Mouse (Mus musculus) macrophage (primary cell): ENCODE measurements around the gene Tubb1. TPM values are rescaled to one million over a fixed set of nuclear protein-coding genes. Genes with fewer than 3 reads are reported as not detected.
A peak's percentile ranks its signal among the peaks of the same experiment; 100 is the strongest.

ENCODE experiments used
- H3K27ac ChIP-seq: fragments of 350-480 bp; formaldehyde crosslinking; 2 replicates; pipeline ENCODE4 v1.9.0; 2021
- H3K36me3 ChIP-seq: fragments of 350-480 bp; formaldehyde crosslinking; 2 replicates; pipeline ENCODE4 v1.9.0; 2021; ENCODE audit errors: inconsistent target
- H3K4me3 ChIP-seq: fragments of 350-480 bp; formaldehyde crosslinking; 2 replicates; pipeline ENCODE4 v1.9.0; 2021; ENCODE audit errors: inconsistent target
- H3K79me2 ChIP-seq: fragments of 350-480 bp; formaldehyde crosslinking; 2 replicates; pipeline ENCODE4 v1.9.0; 2021; ENCODE audit errors: inconsistent target
- WGBS: methylation state at CpG from one replicate; pipeline ENCODE4 v1.1.7; 2026; ENCODE audit warnings: inconsistent platforms; ENCODE audit not compliant: missing documents; 5-methylcytosine and 5-hydroxymethylcytosine counted together
- polyA plus RNA-seq: library from polyadenylated mRNA; stranded (reverse); fragments of 250-400 nt; gene quantifications from 3 replicates; pipeline ENCODE4 v1.2.4, GENCODE M21; 2018; ENCODE audit warnings: inconsistent platforms

The Tubb1 gene
- polyA plus RNA-seq, 1 experiment from 2014 or later, result 0.50 TPM

DNA sequence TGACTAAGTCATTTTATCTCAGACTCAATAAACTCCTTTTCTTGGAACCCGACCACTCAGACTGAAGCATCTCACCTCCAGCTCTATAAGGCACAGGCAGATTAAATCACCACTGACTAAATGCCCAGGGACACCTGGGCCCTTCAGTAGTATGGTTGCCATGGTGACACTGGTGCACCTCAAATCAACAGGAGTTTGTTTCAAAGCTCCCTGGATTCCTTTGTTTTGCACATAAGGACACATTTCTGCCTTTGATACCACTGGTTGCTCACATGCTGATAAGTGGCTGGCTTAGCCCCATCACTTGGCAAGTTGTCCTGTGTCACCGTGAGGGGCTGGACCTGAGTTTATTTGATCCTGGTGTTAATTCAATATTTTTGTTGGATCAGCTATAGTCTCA lies 8.9 kb downstream of the Tubb1 start:
- Histone ChIP-seq H3K36me3 (peaks cover 18% of the 10 kb centered on the region), H3K27ac (no peak overlapping the region), H3K79me2 (peaks cover 16% of the 10 kb centered on the region), H3K4me3 (no peak overlapping the region)
- 94% methylated on average over 2 of the region's 2 CpGs for WGBS

DNA sequence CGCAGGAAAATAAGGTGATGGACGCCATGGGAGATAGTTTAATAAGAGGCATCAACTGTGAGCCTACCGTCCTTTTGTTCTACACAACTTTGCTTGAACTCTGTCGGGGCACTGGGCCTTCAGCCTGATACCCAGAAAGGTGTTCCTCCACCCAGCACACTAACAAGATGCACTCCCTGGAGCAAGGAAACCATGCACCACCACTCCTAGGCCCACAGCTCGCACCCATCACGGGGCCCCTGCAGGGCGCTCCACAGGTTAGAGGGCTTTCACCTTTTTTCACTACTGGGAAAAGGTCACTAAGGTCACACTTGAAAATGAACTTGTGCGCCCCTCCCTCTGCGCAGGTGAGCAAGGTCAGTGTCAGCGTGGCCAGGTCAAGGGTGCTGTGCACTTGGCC lies 12.9 kb downstream of the Tubb1 start:
- 37% methylated on average over 10 of the region's 10 CpGs for WGBS
- peaks cover 38% of the 10 kb centered on the region for H3K36me3 ChIP-seq

DNA sequence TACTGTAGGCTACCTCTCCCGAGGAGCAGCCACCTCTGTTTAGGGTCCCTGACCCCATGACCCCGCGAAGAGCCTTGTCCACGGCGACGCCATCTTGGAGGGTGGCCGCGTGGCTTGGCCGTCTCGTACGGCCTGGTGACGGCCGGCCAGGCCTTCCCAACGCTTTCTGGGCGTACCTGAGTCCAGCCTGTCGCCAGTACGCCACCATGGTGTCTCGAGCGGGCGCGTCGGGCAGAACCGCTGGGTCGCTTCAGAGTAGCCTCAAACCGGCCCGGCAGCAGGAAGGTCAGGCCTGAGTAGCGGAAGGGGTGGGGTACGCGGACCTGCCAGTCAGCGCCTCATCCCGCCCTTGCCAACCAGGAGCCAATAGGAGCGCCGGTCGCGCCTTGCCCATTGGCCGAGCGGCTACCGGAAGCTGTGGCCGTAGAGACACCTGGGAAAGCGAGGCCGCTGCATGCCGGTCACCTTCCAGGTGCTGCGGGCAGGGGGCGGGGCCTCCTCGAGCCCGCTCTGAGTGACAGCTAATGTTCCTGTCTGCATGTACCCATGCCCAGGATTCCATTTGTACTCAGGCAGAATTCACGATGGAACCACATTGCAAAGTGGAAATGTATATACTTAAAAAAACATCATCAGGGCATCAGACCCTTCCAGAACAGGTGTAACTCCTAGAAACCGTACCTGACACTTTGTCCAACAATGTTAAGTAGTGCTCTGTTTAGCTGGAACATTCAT lies 13.5 kb downstream of the Tubb1 start, which contains the start of gene Atp5e:
Atp5e (minus strand) TSS at position 317 of the 735 bp plus-strand sequence.
- peaks cover 38% of the 10 kb centered on the region for H3K36me3 ChIP-seq

More for the DNA sequence above, 12.9 kb downstream of the Tubb1 start:
- H3K27ac ChIP-seq, result peak overlapping the region; percentile 51
- H3K79me2 ChIP-seq, result peaks cover 36% of the 10 kb centered on the region
- H3K4me3 ChIP-seq, result peak overlapping the region; percentile 61

DNA sequence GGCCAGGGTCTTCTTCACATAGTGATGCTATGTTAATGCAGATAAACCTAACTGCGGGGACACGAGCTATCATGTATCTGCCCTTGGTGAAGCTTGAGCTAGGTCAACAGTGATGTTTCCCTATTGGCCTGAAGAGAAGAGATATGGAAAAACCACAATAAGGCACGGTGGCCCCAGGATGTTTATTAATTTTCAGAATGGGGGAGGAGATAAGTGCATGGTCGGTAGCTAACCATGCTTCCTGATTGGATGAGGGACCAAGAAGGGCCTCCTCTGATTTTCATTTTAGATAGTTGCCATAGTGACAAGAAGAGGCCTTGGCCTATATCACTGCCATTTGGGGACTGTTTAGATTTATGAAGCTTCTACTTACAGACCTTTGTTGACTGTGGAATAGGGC lies 19.8 kb downstream of the Tubb1 start:
- H3K27ac ChIP-seq, result no peak overlapping the region
- H3K4me3 ChIP-seq, result no peak overlapping the region
- peaks cover 64% of the 10 kb centered on the region for H3K79me2 ChIP-seq
- peaks cover 20% of the 10 kb centered on the region for H3K36me3 ChIP-seq
- WGBS, result 82% methylated on average over 4 of the region's 4 CpGs

More for the DNA sequence above, 13.5 kb downstream of the Tubb1 start, which contains the start of gene Atp5e:
- WGBS, result 2% methylated on average over 47 of the region's 48 CpGs
- Histone ChIP-seq H3K4me3 (peak within 1 kb of the TSS; percentile 61), H3K79me2 (peaks cover 42% of the 10 kb centered on the region), H3K27ac (peak within 1 kb of the TSS; percentile 51)

DNA sequence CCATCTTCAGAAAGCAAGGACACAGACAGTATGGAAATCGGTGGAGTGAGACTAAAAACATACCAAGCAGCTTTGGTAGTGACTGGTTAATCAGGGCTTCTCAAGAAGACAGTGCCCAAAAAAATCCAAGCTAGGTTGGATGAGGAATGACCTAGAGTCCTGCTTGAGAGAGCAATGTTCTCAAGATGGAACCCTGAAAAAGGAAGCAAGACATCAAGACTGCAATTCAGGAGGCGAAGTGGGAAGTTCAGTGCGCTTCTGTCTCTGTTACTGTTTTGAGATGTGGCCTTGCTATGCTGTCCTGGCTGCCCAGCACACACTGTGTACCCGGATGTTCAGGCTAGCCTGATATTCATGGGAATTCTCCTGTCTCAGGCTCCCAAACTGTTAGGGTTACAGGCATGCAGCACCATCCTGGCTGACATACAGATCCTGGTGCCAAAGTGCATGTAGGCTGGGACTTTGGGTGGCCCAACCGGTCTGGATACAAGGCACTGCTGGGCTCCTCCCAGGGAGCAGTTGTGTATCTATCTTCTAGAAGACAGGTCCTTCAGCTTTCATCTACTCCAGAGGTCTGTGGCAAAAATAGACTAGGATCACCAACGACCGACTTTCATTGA lies 20.4 kb downstream of the Tubb1 start:
- H3K79me2 ChIP-seq, result peaks cover 64% of the 10 kb centered on the region
- WGBS, result 97% methylated on average over 5 of the region's 7 CpGs
- H3K4me3 ChIP-seq, result no peak overlapping the region
- H3K27ac ChIP-seq, result no peak overlapping the region
- peaks cover 16% of the 10 kb centered on the region for H3K36me3 ChIP-seq

DNA sequence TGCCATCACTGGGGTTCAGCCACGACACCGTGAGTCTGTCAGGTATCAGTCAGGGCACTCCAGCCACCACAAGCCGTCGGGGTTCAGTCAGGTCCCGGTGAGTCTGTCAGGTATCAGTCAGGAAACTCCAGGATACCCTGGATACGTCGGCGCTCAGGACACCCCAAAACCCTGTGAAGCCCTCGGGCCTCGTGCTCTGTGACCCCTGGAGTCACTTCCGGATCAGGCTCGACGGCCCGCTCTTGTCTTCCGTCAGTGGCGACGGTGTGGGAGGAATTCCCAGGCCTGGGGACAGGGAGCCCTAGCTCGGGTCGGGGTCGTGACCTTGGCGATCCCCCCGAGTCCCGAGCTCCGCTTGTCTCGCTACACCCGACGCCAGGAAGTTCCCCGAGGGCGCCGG lies 21.9 kb downstream of the Tubb1 start:
- 8% methylated on average over 30 of the region's 30 CpGs for WGBS
- H3K79me2 ChIP-seq, result peaks cover 53% of the 10 kb centered on the region
- peak overlapping the region; percentile 65 for H3K27ac ChIP-seq

DNA sequence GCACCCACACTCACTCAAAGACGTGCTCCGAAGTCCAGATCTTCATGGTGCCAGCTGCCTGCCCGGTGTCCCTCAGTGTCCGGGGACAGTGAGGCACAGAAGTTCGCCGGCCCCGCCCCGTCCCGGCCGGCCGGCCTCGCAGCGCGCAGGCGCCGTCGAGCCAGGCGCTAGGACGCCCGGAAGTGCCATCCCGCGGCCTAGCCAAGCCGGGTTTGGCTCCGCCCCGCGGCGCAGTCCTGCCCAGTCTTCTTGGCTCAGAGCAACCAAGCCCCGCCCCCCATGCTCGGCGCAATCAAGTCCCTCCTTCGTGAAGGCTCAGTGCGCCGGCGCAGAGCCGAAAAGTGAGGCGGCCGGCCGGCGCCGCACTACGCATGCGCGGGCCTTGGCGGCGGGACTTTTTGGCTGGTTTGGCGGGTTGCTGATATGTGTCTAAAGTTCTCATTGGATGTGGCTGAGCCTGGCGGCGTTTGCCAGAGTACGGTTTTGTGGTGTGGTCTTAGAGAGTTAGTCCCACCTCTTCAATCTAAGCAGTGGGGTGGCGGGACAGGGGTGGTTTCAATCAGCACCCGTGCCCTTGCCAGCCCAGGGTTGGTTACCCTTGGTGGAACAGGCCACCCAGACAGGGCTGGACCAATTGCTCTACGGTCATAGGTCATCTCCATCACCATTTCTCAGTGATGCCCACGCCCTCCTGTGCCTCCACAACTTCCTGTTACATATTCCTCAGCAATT lies 22.5 kb downstream of the Tubb1 start, which contains the start of gene Prelid3b:
Prelid3b (minus strand) TSS at position 264 of the 732 bp plus-strand sequence.
- 0% methylated on average over 51 of the region's 53 CpGs for WGBS
- peak within 1 kb of the TSS; percentile 63 for H3K4me3 ChIP-seq
- peak within 1 kb of the TSS; percentile 65 for H3K27ac ChIP-seq
- peaks cover 47% of the 10 kb centered on the region for H3K79me2 ChIP-seq
- H3K36me3 ChIP-seq, result no peaks in the 10 kb centered on the region

More for the DNA sequence above, 21.9 kb downstream of the Tubb1 start:
- peaks cover 2% of the 10 kb centered on the region; the same call in 1 of the 2 replicates for H3K36me3 ChIP-seq
- peak overlapping the region; percentile 63 for H3K4me3 ChIP-seq

DNA sequence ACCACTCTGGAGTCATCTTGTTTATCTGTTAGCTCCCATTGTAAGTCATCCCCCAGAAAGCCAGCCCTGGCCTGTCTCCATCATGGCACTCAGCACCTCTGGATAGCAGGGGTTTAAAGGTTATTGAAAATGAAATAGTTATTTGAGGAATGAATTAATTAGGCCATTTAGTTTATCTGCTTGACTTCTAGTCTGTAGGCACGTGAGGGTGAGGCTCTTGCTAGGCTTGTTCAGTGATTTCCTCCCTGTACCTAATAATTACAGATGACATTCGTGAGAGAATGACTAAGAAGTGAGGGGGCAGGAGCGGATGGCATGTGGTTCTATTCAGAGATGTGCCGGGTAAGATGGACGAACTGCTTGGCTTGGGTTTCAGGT lies 23.0 kb downstream of the Tubb1 start:
- 81% methylated on average over 5 of the region's 5 CpGs for WGBS
- H3K4me3 ChIP-seq, result peak overlapping the region; percentile 24; the same call in 1 of the 2 replicates
- no peaks in the 10 kb centered on the region for H3K36me3 ChIP-seq
- H3K79me2 ChIP-seq, result peaks cover 41% of the 10 kb centered on the region
- peak overlapping the region; percentile 35 for H3K27ac ChIP-seq

DNA sequence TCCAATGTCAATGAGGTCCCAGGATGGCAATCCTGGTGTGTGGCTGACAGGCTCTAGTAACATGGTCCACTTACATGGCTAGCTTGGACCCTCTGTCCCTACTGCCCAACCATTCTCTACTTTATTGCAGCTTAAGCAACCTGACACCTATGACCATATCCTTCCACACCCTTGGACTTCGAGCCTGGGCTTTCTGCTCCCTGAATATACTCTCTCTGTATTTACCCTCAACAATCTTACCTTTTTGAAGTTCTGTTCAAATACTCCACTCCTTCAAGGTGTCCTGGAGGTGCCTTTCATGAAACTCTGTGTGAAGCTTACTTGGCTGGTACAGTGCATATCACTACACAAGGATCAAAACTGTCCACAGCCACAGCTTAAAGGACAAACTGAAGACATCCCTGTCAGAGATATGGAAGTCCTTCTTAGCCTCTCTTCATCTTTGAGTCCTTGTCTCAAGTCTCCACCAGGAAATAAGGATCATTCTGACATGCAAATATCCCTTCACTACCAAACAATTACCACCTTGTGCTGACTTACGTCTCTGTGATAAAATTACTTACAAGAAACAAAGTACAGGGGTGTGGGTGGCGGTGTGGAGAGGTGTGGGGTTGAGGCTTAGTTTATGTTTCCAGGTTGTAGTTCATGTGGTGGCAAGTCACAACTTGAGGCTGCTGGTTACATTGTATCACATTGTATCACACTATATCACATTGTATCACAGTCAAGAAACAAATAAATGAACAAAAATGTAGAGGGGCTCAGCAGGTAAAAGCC lies 27.2 kb downstream of the Tubb1 start:
- no peak overlapping the region for H3K4me3 ChIP-seq
- no peak overlapping the region for H3K27ac ChIP-seq
- 96% methylated on average over 3 of the region's 3 CpGs for WGBS
- H3K79me2 ChIP-seq, result no peaks in the 10 kb centered on the region
- H3K36me3 ChIP-seq, result no peaks in the 10 kb centered on the region

DNA sequence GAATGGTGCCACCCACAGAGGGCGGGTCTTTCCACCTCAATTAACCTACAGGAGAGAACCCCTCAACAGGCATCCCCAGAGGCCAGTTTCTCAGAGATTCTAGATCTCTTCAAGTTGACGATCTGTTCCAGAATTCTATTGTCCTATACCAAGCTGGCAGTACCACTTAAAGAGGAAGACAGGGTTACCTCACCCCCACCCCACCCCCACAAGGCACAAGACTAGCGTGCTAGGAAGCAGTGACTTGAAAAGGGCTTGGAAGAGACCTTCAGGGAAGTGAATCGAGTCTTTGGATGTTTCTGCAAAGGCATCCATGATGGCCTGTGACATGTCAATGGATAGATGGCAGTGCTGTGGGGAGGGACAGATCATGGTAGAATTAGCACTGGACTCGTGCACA lies 28.3 kb downstream of the Tubb1 start:
- no peak overlapping the region for H3K4me3 ChIP-seq
- no peaks in the 10 kb centered on the region for H3K36me3 ChIP-seq
- H3K79me2 ChIP-seq, result no peaks in the 10 kb centered on the region
- WGBS, result 56% methylated on average over 5 of the region's 5 CpGs
- H3K27ac ChIP-seq, result no peak overlapping the region

DNA sequence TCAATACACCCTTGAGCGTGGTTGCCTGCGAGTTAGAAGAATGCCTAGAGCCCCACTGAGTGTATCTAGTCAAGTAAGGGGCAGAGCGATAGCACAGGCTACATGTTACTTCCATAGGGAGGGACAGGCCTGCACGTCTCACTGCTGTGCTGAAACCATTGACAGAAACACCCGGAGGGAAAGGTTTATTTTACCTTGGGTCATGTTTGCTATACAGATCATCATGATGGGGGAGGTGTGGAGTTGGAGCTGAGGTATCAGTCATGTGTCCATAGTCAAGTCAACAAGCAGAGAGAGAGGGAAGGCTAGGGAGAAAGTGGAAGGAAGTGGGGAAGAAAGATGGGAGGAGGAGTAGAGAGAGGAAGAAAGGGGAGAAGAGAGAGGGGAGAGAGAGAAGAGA lies 36.5 kb downstream of the Tubb1 start:
- WGBS, result 94% methylated on average over 5 of the region's 5 CpGs
- Histone ChIP-seq H3K27ac (no peak overlapping the region), H3K79me2 (no peaks in the 10 kb centered on the region), H3K36me3 (no peaks in the 10 kb centered on the region), H3K4me3 (no peak overlapping the region)

DNA sequence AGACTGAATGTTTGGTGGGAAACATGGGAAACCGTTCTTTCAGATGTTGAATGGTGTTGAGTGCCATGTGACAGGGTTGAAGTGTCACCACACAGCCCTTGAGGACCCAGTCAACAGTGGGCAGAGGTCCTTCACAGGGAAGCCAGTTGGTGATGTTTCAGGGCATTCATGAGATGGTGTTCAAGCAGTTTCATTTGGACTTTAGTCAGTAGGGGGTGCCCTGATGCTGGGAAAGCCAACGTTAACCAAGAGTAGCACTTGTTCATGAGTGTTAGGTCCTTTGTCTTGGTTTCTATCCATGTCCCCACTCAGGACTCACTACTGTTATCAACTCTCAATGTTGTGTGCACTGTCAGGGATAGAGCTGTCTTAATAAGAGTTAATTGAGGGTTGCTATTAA lies 42.4 kb downstream of the Tubb1 start:
- H3K79me2 ChIP-seq, result no peaks in the 10 kb centered on the region
- WGBS, result 62% methylated on average over 2 of the region's 2 CpGs
- H3K4me3 ChIP-seq, result no peak overlapping the region

DNA sequence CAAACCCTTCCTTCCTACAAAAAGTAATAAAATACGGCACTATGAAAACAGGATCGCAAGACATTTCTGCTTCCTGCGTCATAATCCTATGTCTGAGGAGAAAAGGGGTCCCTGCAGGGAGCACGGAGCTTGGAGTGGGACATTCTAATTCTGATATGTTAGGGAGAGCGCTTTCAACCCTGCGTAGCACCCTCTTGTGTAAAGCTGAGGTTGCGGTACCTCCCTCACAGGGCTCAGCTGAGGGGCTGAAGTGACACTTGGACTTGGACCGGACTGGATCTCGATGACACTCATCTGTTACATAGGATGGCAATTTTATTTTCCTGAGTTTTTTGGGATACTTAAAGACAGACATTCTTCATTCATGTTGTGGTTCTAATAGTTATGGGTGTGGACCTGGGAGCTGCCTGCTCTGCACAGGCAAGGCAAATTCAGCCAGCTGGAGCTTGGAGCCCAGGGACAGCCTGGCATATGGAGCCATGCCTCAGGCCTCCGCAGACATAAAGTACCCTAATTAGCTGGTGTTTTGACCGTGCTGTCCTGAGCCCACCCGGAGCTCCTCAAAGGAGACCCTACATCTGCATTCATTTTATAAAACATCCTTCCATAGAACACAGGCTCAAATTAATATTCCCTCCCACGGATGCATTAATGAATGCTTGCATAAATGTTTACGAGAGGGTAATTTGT lies 50.5 kb downstream of the Tubb1 start:
- WGBS, result 95% methylated on average over 12 of the region's 14 CpGs
- Histone ChIP-seq H3K79me2 (no peaks in the 10 kb centered on the region), H3K36me3 (no peaks in the 10 kb centered on the region), H3K27ac (no peak overlapping the region), H3K4me3 (no peak overlapping the region)

More for the DNA sequence above, 42.4 kb downstream of the Tubb1 start:
- H3K27ac ChIP-seq, result no peak overlapping the region
- no peaks in the 10 kb centered on the region for H3K36me3 ChIP-seq

DNA sequence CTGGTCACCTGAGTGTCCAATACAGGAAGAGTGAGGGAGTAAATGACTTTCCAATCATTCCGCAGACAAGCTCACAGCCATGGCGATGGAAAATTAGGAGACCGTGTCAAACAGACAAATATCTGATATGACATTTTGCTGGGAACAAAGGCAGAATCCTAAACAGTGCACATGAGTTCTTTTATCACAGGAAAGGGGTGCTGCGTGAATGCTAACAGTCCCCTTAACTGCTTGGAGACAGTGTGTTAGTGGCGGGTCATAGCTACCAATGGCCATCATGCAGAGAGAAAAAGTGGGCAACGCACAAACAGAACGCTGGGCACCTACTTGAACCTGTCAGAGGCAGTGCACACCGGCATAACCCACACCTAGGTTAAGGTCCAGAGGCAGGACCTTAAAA lies 51.0 kb downstream of the Tubb1 start:
- Histone ChIP-seq H3K79me2 (no peaks in the 10 kb centered on the region), H3K27ac (no peak overlapping the region), H3K36me3 (no peaks in the 10 kb centered on the region), H3K4me3 (no peak overlapping the region)
- WGBS, result 94% methylated on average over 8 of the region's 8 CpGs
